Mouse (Mus musculus): ENCODE results near the gene Gstt4. TPM values are rescaled to one million over a fixed set of nuclear protein-coding genes. Genes with fewer than 3 reads are reported as not detected.

Gstt4 gene
- polyA plus RNA-seq, 1 experiment from 2014 or later = not detected

GRCm38 (mm10) chr10:75856155-75856907, 34.0 kb upstream of the Gstt4 start:
- no peak for DNase-seq (ENCODE audit: low spot score)

GRCm38 (mm10) chr10:75855416-75855981, 33.2 kb upstream of the Gstt4 start:
- Histone ChIP-seq H3K4me1 (ENCODE audit: control insufficient read depth, insufficient read depth, low read length) (no peaks in the 10 kb centered on the region; the same call in 1 of the 2 replicates), H3K27ac (replicated peaks; ENCODE audit: low read depth, low read length) (no peak overlapping the region), H3K4me2 (ENCODE audit: low read depth, low read length) (no peak overlapping the region), H3K9ac (replicated peaks; ENCODE audit: low read length) (no peak overlapping the region), H3K9me3 (replicated peaks; ENCODE audit: control insufficient read depth, low read length) (no peaks in the 10 kb centered on the region), H3K4me3 (ENCODE audit: low read depth, low read length) (no peak overlapping the region), H3K36me3 (replicated peaks; ENCODE audit: control insufficient read depth, insufficient read depth, low read depth, low read length) (peaks cover 3% of the 10 kb centered on the region; the same call in 1 of the 2 replicates), H3K27me3 (ENCODE audit: control insufficient read depth, insufficient read depth, low read length) (no peaks in the 10 kb centered on the region)
- DNase-seq (ENCODE audit: low spot score) (no peak), ATAC-seq (replicated peaks; ENCODE audit: insufficient number of reproducible peaks, low FRiP score, low TSS enrichment, low read depth) (no peak)
- 90% methylated on average over 15 of the region's 15 CpGs for WGBS

More at GRCm38 (mm10) chr10:75856155-75856907, 34.0 kb upstream of the Gstt4 start:
- Histone ChIP-seq H3K27ac (replicated peaks; ENCODE audit: low read depth, low read length) (no peak overlapping the region), H3K9me3 (replicated peaks; ENCODE audit: control insufficient read depth, low read length) (no peaks in the 10 kb centered on the region), H3K36me3 (replicated peaks; ENCODE audit: control insufficient read depth, insufficient read depth, low read depth, low read length) (peaks cover 3% of the 10 kb centered on the region; the same call in 1 of the 2 replicates), H3K4me1 (ENCODE audit: control insufficient read depth, insufficient read depth, low read length) (no peaks in the 10 kb centered on the region; the same call in 1 of the 2 replicates), H3K9ac (replicated peaks; ENCODE audit: low read length) (no peak overlapping the region), H3K27me3 (ENCODE audit: control insufficient read depth, insufficient read depth, low read length) (no peaks in the 10 kb centered on the region), H3K4me3 (ENCODE audit: low read depth, low read length) (no peak overlapping the region), H3K4me2 (ENCODE audit: low read depth, low read length) (no peak overlapping the region)
- no peak for ATAC-seq (replicated peaks; ENCODE audit: insufficient number of reproducible peaks, low FRiP score, low TSS enrichment, low read depth)
- 81% methylated on average over 11 of the region's 11 CpGs for WGBS

GRCm38 (mm10) chr10:75854791-75855190, 32.4 kb upstream of the Gstt4 start:
- no peak overlapping the region for H3K27ac ChIP-seq (replicated peaks; ENCODE audit: low read depth, low read length)
- DNase-seq (ENCODE audit: low spot score) (no peak), ATAC-seq (replicated peaks; ENCODE audit: insufficient number of reproducible peaks, low FRiP score, low TSS enrichment, low read depth) (no peak)
- peaks cover 3% of the 10 kb centered on the region; the same call in 1 of the 2 replicates for H3K36me3 ChIP-seq (replicated peaks; ENCODE audit: control insufficient read depth, insufficient read depth, low read depth, low read length)
- no peaks in the 10 kb centered on the region; the same call in 1 of the 2 replicates for H3K4me1 ChIP-seq (ENCODE audit: control insufficient read depth, insufficient read depth, low read length)
- no peak overlapping the region for H3K4me2 ChIP-seq (ENCODE audit: low read depth, low read length)
- H3K27me3 ChIP-seq (ENCODE audit: control insufficient read depth, insufficient read depth, low read length) = no peaks in the 10 kb centered on the region
- H3K9ac ChIP-seq (replicated peaks; ENCODE audit: low read length) = no peak overlapping the region
- no peak overlapping the region for H3K4me3 ChIP-seq (ENCODE audit: low read depth, low read length)
- WGBS = 87% methylated on average over 6 of the region's 6 CpGs
- no peaks in the 10 kb centered on the region for H3K9me3 ChIP-seq (replicated peaks; ENCODE audit: control insufficient read depth, low read length)

- H3K9ac ChIP-seq (replicated peaks; ENCODE audit: low read length) = no peak overlapping the region
- DNase-seq (ENCODE audit: low spot score) (no peak), ATAC-seq (replicated peaks; ENCODE audit: insufficient number of reproducible peaks, low FRiP score, low TSS enrichment, low read depth) (no peak)
- H3K9me3 ChIP-seq (replicated peaks; ENCODE audit: control insufficient read depth, low read length) = no peaks in the 10 kb centered on the region
- H3K36me3 ChIP-seq (replicated peaks; ENCODE audit: control insufficient read depth, insufficient read depth, low read depth, low read length) = peaks cover 3% of the 10 kb centered on the region; the same call in 1 of the 2 replicates
- H3K4me2 ChIP-seq (ENCODE audit: low read depth, low read length) = no peak overlapping the region
- H3K27me3 ChIP-seq (ENCODE audit: control insufficient read depth, insufficient read depth, low read length) = no peaks in the 10 kb centered on the region
- H3K4me3 ChIP-seq (ENCODE audit: low read depth, low read length) = no peak overlapping the region
- 55% methylated on average over 5 of the region's 5 CpGs for WGBS
- no peak overlapping the region for H3K27ac ChIP-seq (replicated peaks; ENCODE audit: low read depth, low read length)
- no peaks in the 10 kb centered on the region; the same call in 1 of the 2 replicates for H3K4me1 ChIP-seq (ENCODE audit: control insufficient read depth, insufficient read depth, low read length)
Observed at GRCm38 (mm10) chr10:75854096-75854495, 31.8 kb upstream of the Gstt4 start.

- no peaks in the 10 kb centered on the region; the same call in 1 of the 2 replicates for H3K4me1 ChIP-seq (ENCODE audit: control insufficient read depth, insufficient read depth, low read length)
- H3K27ac ChIP-seq (replicated peaks; ENCODE audit: low read depth, low read length) = no peak overlapping the region
- H3K27me3 ChIP-seq (ENCODE audit: control insufficient read depth, insufficient read depth, low read length) = no peaks in the 10 kb centered on the region
- WGBS = 34% methylated on average over 10 of the region's 10 CpGs
- H3K9ac ChIP-seq (replicated peaks; ENCODE audit: low read length) = no peak overlapping the region
- no peaks in the 10 kb centered on the region for H3K9me3 ChIP-seq (replicated peaks; ENCODE audit: control insufficient read depth, low read length)
- DNase-seq (ENCODE audit: low spot score) (peak; percentile 89), ATAC-seq (replicated peaks; ENCODE audit: insufficient number of reproducible peaks, low FRiP score, low TSS enrichment, low read depth) (no peak)
- no peak overlapping the region for H3K4me2 ChIP-seq (ENCODE audit: low read depth, low read length)
- H3K36me3 ChIP-seq (replicated peaks; ENCODE audit: control insufficient read depth, insufficient read depth, low read depth, low read length) = peaks cover 3% of the 10 kb centered on the region; the same call in 1 of the 2 replicates
- no peak overlapping the region for H3K4me3 ChIP-seq (ENCODE audit: low read depth, low read length)
Observed at GRCm38 (mm10) chr10:75853452-75853851, 31.1 kb upstream of the Gstt4 start.

- 95% methylated on average over 12 of the region's 12 CpGs for WGBS
- Histone ChIP-seq H3K27ac (replicated peaks; ENCODE audit: low read depth, low read length) (no peak overlapping the region), H3K9ac (replicated peaks; ENCODE audit: low read length) (no peak overlapping the region), H3K9me3 (replicated peaks; ENCODE audit: control insufficient read depth, low read length) (no peaks in the 10 kb centered on the region), H3K36me3 (replicated peaks; ENCODE audit: control insufficient read depth, insufficient read depth, low read depth, low read length) (peaks cover 3% of the 10 kb centered on the region; the same call in 1 of the 2 replicates), H3K4me2 (ENCODE audit: low read depth, low read length) (no peak overlapping the region), H3K27me3 (ENCODE audit: control insufficient read depth, insufficient read depth, low read length) (no peaks in the 10 kb centered on the region), H3K4me1 (ENCODE audit: control insufficient read depth, insufficient read depth, low read length) (no peaks in the 10 kb centered on the region), H3K4me3 (ENCODE audit: low read depth, low read length) (no peak overlapping the region)
- no peak for DNase-seq (ENCODE audit: low spot score)
- ATAC-seq (replicated peaks; ENCODE audit: insufficient number of reproducible peaks, low FRiP score, low TSS enrichment, low read depth) = no peak
Observed at GRCm38 (mm10) chr10:75852539-75853125, 30.3 kb upstream of the Gstt4 start.

- no peak overlapping the region for H3K4me2 ChIP-seq (ENCODE audit: low read depth, low read length)
- no peaks in the 10 kb centered on the region for H3K36me3 ChIP-seq (replicated peaks; ENCODE audit: control insufficient read depth, insufficient read depth, low read depth, low read length)
- H3K9ac ChIP-seq (replicated peaks; ENCODE audit: low read length) = no peak overlapping the region
- no peak for DNase-seq (ENCODE audit: low spot score)
- H3K27me3 ChIP-seq (ENCODE audit: control insufficient read depth, insufficient read depth, low read length) = no peaks in the 10 kb centered on the region
- H3K27ac ChIP-seq (replicated peaks; ENCODE audit: low read depth, low read length) = no peak overlapping the region
- ATAC-seq (replicated peaks; ENCODE audit: insufficient number of reproducible peaks, low FRiP score, low TSS enrichment, low read depth) = no peak
- H3K4me3 ChIP-seq (ENCODE audit: low read depth, low read length) = no peak overlapping the region
- H3K4me1 ChIP-seq (ENCODE audit: control insufficient read depth, insufficient read depth, low read length) = no peaks in the 10 kb centered on the region
- H3K9me3 ChIP-seq (replicated peaks; ENCODE audit: control insufficient read depth, low read length) = no peaks in the 10 kb centered on the region
- 26% methylated on average over 3 of the region's 3 CpGs for WGBS
Observed at GRCm38 (mm10) chr10:75851681-75852080, 29.3 kb upstream of the Gstt4 start.

- no peaks in the 10 kb centered on the region for H3K4me1 ChIP-seq (ENCODE audit: control insufficient read depth, insufficient read depth, low read length)
- ATAC-seq (replicated peaks; ENCODE audit: insufficient number of reproducible peaks, low FRiP score, low TSS enrichment, low read depth) = no peak
- WGBS = 9% methylated on average over 6 of the region's 6 CpGs
- no peak overlapping the region for H3K4me3 ChIP-seq (ENCODE audit: low read depth, low read length)
- no peak overlapping the region for H3K4me2 ChIP-seq (ENCODE audit: low read depth, low read length)
- H3K27ac ChIP-seq (replicated peaks; ENCODE audit: low read depth, low read length) = no peak overlapping the region
- H3K9ac ChIP-seq (replicated peaks; ENCODE audit: low read length) = no peak overlapping the region
- H3K36me3 ChIP-seq (replicated peaks; ENCODE audit: control insufficient read depth, insufficient read depth, low read depth, low read length) = no peaks in the 10 kb centered on the region
- no peaks in the 10 kb centered on the region for H3K27me3 ChIP-seq (ENCODE audit: control insufficient read depth, insufficient read depth, low read length)
- H3K9me3 ChIP-seq (replicated peaks; ENCODE audit: control insufficient read depth, low read length) = no peaks in the 10 kb centered on the region
- DNase-seq (ENCODE audit: low spot score) = no peak
Observed at GRCm38 (mm10) chr10:75851076-75851475, 28.7 kb upstream of the Gstt4 start.
